In the genomic region with DNA sequence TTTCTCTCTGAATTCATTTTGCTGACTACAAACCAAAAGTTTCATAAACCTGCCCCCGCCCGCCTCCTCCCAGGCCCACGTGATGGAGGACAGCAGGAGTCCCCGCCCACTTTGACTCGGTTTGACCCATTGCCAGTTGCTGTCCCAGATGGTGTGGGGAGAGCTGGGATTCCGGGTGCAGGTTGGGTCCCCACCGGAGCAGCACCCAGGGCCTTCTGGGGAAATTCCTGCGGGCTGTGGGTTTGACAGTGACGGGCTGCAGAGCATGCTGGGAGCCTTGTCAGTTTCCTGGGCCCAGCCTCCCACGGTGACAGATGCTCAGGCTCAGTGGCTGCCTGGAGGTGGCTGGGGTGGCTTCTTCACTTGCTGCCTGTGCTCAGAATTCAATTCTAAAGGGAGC, we compare ENCODE assay signal across 8 mouse cellular contexts. TPM values are rescaled to one million over a fixed set of nuclear protein-coding genes. Genes with fewer than 3 reads are reported as not detected.
A peak's percentile ranks its signal among the peaks of the same experiment; 100 is the strongest.
DNase-seq lines count a peak whose midpoint lies in the region; ATAC-seq and TF ChIP-seq lines count a peak whose summit lies in the region.

No protein-coding gene starts in this region.

- peak overlapping the region; percentile 100 for H3K4me2 ChIP-seq in embryonic facial prominence, embryonic 14.5 days (ENCODE audit: low read depth, low read length)
- peak overlapping the region; percentile 89 for H3K4me2 ChIP-seq in intestine, postnatal 0 days (replicated peaks; ENCODE audit: low read depth)
- peak overlapping the region; percentile 80 for H3K4me2 ChIP-seq in liver, postnatal 0 days (ENCODE audit: low read depth, low read length)

- peaks cover 54% of the 10 kb centered on the region for H3K27me3 ChIP-seq in embryonic facial prominence, embryonic 14.5 days (replicated peaks; ENCODE audit: control insufficient read depth, insufficient read depth, low read length)
- peaks cover 46% of the 10 kb centered on the region for H3K27me3 ChIP-seq in intestine, postnatal 0 days (replicated peaks; ENCODE audit: control insufficient read depth, insufficient read depth, low read length)
- H3K27me3 ChIP-seq in liver, postnatal 0 days (ENCODE audit: insufficient read depth, low read length) = peaks cover 55% of the 10 kb centered on the region

- no peak overlapping the region for H3K27ac ChIP-seq in embryonic facial prominence, embryonic 14.5 days (replicated peaks; ENCODE audit: low read depth, low read length)
- H3K27ac ChIP-seq in intestine, postnatal 0 days (ENCODE audit: low read depth, low read length) = no peak overlapping the region
- H3K27ac ChIP-seq in liver, postnatal 0 days (ENCODE audit: low read depth) = no peak overlapping the region

- no peak for ATAC-seq in cerebellum, adult (ENCODE audit: insufficient number of reproducible peaks, low FRiP score, low TSS enrichment)
- ATAC-seq in embryonic facial prominence, embryonic 14.5 days (ENCODE audit: low read depth) = peak; percentile 35; the same call in 1 of the 2 replicates
- ATAC-seq in intestine, postnatal 0 days = no peak
- ATAC-seq in liver, postnatal 0 days = 0 out of 2 replicates have a peak, but pooled peaks have one; percentile 21

- H3K4me1 ChIP-seq in embryonic facial prominence, embryonic 14.5 days (ENCODE audit: control insufficient read depth, insufficient read depth, low read length) = peaks cover 21% of the 10 kb centered on the region
- H3K4me1 ChIP-seq in intestine, postnatal 0 days (replicated peaks; ENCODE audit: control insufficient read depth, insufficient read depth, low read length) = no peaks in the 10 kb centered on the region
- peaks cover 5% of the 10 kb centered on the region for H3K4me1 ChIP-seq in liver, postnatal 0 days (ENCODE audit: insufficient read depth)

- H3K36me3 ChIP-seq in embryonic facial prominence, embryonic 14.5 days (ENCODE audit: control insufficient read depth, insufficient read depth, low read length) = no peaks in the 10 kb centered on the region
- H3K36me3 ChIP-seq in intestine, postnatal 0 days (ENCODE audit: control insufficient read depth, insufficient read depth) = no peaks in the 10 kb centered on the region
- H3K36me3 ChIP-seq in liver, postnatal 0 days (replicated peaks; ENCODE audit: insufficient read depth, low read length) = no peaks in the 10 kb centered on the region

- TF ChIP-seq EP300 in liver, postnatal 0 days (IDR thresholded peaks at IDR 0.05; ENCODE audit: low read depth) = no peak

- peak overlapping the region; percentile 65 for H3K4me3 ChIP-seq in embryonic facial prominence, embryonic 14.5 days (ENCODE audit: low read depth, low read length)
- H3K4me3 ChIP-seq in intestine, postnatal 0 days (ENCODE audit: low read depth, low read length) = peak overlapping the region; percentile 59
- H3K4me3 ChIP-seq in liver, postnatal 0 days (ENCODE audit: low read depth, low read length) = peak overlapping the region; percentile 50

- TF ChIP-seq CTCF in intestine, postnatal 0 days (IDR thresholded peaks at IDR 0.05; ENCODE audit: low read depth) = no peak
- TF ChIP-seq CTCF in liver, postnatal 0 days (IDR thresholded peaks at IDR 0.05; ENCODE audit: low read depth) = no peak

- no peaks in the 10 kb centered on the region for H3K9me3 ChIP-seq in embryonic facial prominence, embryonic 14.5 days (ENCODE audit: control insufficient read depth, low read length)
- H3K9me3 ChIP-seq in intestine, postnatal 0 days (ENCODE audit: control insufficient read depth) = no peaks in the 10 kb centered on the region
- no peaks in the 10 kb centered on the region for H3K9me3 ChIP-seq in liver, postnatal 0 days (ENCODE audit: low read length)

- peak; percentile 81 for DNase-seq in cerebellum, adult 11-12 months
- DNase-seq in Muller cell, postnatal 12 days (ENCODE audit: inconsistent ontology term) = peak; percentile 76
- DNase-seq in embryonic facial prominence, embryonic 14.5 days (ENCODE audit: low spot score) = peak; percentile 46
- DNase-seq in liver, postnatal 0 days = no peak
- DNase-seq in right cerebral cortex, adult 18-20 months = peak; percentile 93
- no peak for DNase-seq in c-Kit-positive CD71-positive TER-119-positive erythroid progenitor cells, embryonic 14.5 days (ENCODE audit: low spot score)

- 8% methylated on average over 7 of the region's 10 CpGs for WGBS in embryonic facial prominence, embryonic 14.5 days
- WGBS in intestine, postnatal 0 days = 3% methylated on average over 10 of the region's 10 CpGs
- WGBS in liver, postnatal 0 days (ENCODE audit: insufficient replicate concordance) = 2% methylated on average over 10 of the region's 10 CpGs

- peak overlapping the region; percentile 48; the same call in 1 of the 2 replicates for H3K9ac ChIP-seq in embryonic facial prominence, embryonic 14.5 days (ENCODE audit: low read depth, low read length)
- no peak overlapping the region for H3K9ac ChIP-seq in intestine, postnatal 0 days (ENCODE audit: low read depth, low read length)
- peak overlapping the region; percentile 26; the same call in 1 of the 2 replicates for H3K9ac ChIP-seq in liver, postnatal 0 days (replicated peaks)

RNA-seq across cellular contexts. Expression of gene Tesc, which starts 1.9 kb away (rescaled TPM):
- 10.4 and 12.1 TPM in 2 replicates for polyA plus RNA-seq in embryonic facial prominence, embryonic 14.5 days (2014; fragmentation: Nextera tagmentation; extraction: Ambion mirVana)
- 2.8 and 3.3 TPM in 2 replicates for polyA plus RNA-seq in intestine, postnatal 0 days (2015; fragmentation: Nextera tagmentation; extraction: Ambion mirVana)
- polyA plus RNA-seq in liver, postnatal 0 days (2015; fragmentation: Nextera tagmentation; extraction: Ambion mirVana) = 4.5 and 4.6 TPM in 2 replicates

RNA-seq across cellular contexts. Expression of gene Fbxo21, which starts 52.9 kb away (rescaled TPM):
- 43.6 and 50.9 TPM in 2 replicates for polyA plus RNA-seq in embryonic facial prominence, embryonic 14.5 days (2014; fragmentation: Nextera tagmentation; extraction: Ambion mirVana)
- 20.7 and 21.2 TPM in 2 replicates for polyA plus RNA-seq in intestine, postnatal 0 days (2015; fragmentation: Nextera tagmentation; extraction: Ambion mirVana)
- 29.9 and 33.0 TPM in 2 replicates for polyA plus RNA-seq in liver, postnatal 0 days (2015; fragmentation: Nextera tagmentation; extraction: Ambion mirVana)

Comparison
In these comparisons a context has a peak if more than half of its experiments do, and no peak if none do; other contexts are left out.
1. DNase-seq: peak in cerebellum, adult 11-12 months (single experiment), Muller cell, postnatal 12 days (single experiment), embryonic facial prominence, embryonic 14.5 days (single experiment) and right cerebral cortex, adult 18-20 months (single experiment); none in liver, postnatal 0 days (single experiment) and c-Kit-positive CD71-positive TER-119-positive erythroid progenitor cells, embryonic 14.5 days (single experiment).
2. ATAC-seq: peak in embryonic facial prominence, embryonic 14.5 days (single experiment) and liver, postnatal 0 days (single experiment); none in cerebellum, adult (single experiment) and intestine, postnatal 0 days (single experiment).
3. Peak in every context shown above with its lines, with median percentiles within 50 percentile points of each other: H3K4me2 ChIP-seq and H3K4me3 ChIP-seq.